Mouse (Mus musculus): ENCODE data around the gene Unk.

- TF ChIP-seq CTCF (IDR thresholded peaks at IDR 0.05; ENCODE audit: low read depth) (no peak), EP300 (optimal IDR thresholded peaks at IDR 0.05) (no peak)
Measured at GRCm38 (mm10) chr11:116074436-116074991, 44.4 kb downstream of the Unk start.

Measured in stomach, postnatal 0 days (tissue).